Comparison of ENCODE assay signal across 17 mouse cellular contexts in the genomic region with DNA sequence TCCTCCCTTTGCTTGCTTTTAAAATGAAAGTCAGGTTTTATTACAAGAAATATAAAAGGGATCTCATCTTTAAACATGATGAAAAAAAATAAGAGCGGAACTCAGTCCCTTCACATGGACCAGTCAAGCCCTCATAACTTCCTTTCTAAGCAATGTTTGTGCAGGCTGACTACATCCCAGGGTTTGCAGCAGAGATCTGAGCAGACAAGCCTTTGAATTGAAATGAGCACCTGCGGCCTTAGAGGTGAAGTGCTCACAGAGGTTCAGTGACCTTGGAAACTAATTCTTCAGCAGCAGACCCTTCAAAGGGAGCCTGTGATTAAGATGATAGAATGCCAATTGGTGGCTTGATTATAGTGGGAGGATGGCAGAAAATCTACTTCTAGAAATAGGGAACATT.
"Had no signal": no experiment of that assay in that cellular context is flagged by ENCODE, and none has a peak within 500 bp of the region (broad histone marks: within the 10 kb centered on the region; RNA-seq: fewer than 3 reads in every experiment).

No protein-coding gene starts in this region.

- H3K27me3 ChIP-seq: liver, embryonic 12.5 days; neural tube, embryonic 13.5 days; neural tube, embryonic 15.5 days had no signal

- H3K4me3 ChIP-seq: liver, embryonic 12.5 days; midbrain, embryonic 10.5 days; myocyte; neural tube, embryonic 13.5 days; neural tube, embryonic 15.5 days had no signal

- DNase-seq: lung, adult 18-20 months; lung, embryonic 14.5 days; lung, postnatal 10 days; lung, postnatal 4 days; right cerebral cortex, adult 18-20 months; right cerebral cortex, postnatal 25 days; right cerebral cortex, postnatal 4 days; spleen, adult 18-20 months; thymus, adult 18-20 months; thymus, postnatal 14 days; thymus, postnatal 36 days had no signal

- H3K9me3 ChIP-seq: liver, embryonic 12.5 days; midbrain, embryonic 10.5 days; neural tube, embryonic 13.5 days; neural tube, embryonic 15.5 days had no signal

- H3K27ac ChIP-seq: liver, embryonic 12.5 days; liver, embryonic 14.5 days; midbrain, embryonic 10.5 days; neural tube, embryonic 13.5 days; neural tube, embryonic 15.5 days had no signal

- H3K4me2 ChIP-seq: liver, embryonic 12.5 days; lung, embryonic 14.5 days; neural tube, embryonic 13.5 days; neural tube, embryonic 15.5 days had no signal

- H3K36me3 ChIP-seq: liver, embryonic 12.5 days; midbrain, embryonic 10.5 days; neural tube, embryonic 13.5 days; neural tube, embryonic 15.5 days had no signal

- H3K4me1 ChIP-seq: liver, embryonic 12.5 days; neural tube, embryonic 13.5 days; neural tube, embryonic 15.5 days had no signal

- H3K9ac ChIP-seq: liver, embryonic 12.5 days; liver, embryonic 14.5 days; lung, embryonic 14.5 days; neural tube, embryonic 13.5 days; neural tube, embryonic 15.5 days had no signal

- ATAC-seq: liver, embryonic 12.5 days had no signal
